8 mouse cellular contexts compared by ENCODE assay signal in the genomic region with DNA sequence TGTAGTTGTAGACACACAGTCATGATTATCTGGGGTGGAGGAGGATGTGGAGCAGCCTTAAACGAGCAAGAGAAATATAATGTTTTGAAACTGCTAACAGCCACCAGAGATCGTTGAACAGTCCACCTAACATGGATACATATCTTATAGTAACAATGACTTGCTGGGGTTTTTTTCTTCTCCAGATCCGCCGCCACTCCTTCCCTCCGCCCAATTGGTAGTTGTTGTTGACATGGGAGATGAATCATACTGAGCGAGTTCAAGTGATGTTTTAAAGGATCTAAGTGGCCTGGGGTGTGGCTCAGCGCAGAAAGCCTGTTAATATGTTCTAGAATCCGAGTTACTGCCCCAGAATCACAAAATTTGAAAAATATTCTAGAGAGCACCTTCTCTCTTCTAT. TPM values are rescaled to one million over a fixed set of nuclear protein-coding genes. Genes with fewer than 3 reads are reported as not detected.
A peak's percentile ranks its signal among the peaks of the same experiment; 100 is the strongest.
DNase-seq lines count a peak whose midpoint lies in the region; ATAC-seq and TF ChIP-seq lines count a peak whose summit lies in the region.

No protein-coding gene starts in this region.

- TF ChIP-seq POLR2A in spleen, adult 2 months (IDR thresholded peaks at IDR 0.05; ENCODE audit: low read depth, low read length): no peak
- TF ChIP-seq POLR2A in limb, embryonic 14.5 days (IDR thresholded peaks at IDR 0.05; ENCODE audit: borderline replicate concordance, extremely low read depth, insufficient read depth, insufficient read length): no peak

- TF ChIP-seq CTCF in spleen, adult 2 months (IDR thresholded peaks at IDR 0.05; ENCODE audit: extremely low read depth, insufficient read depth, insufficient read length, insufficient replicate concordance): no peak

- no peak for ATAC-seq in embryonic facial prominence, embryonic 15.5 days (ENCODE audit: insufficient number of reproducible peaks, low FRiP score, low TSS enrichment, low read depth)
- ATAC-seq in limb, embryonic 14.5 days (ENCODE audit: low FRiP score, low read depth): no peak
- ATAC-seq in neural tube, embryonic 13.5 days (ENCODE audit: low read depth): no peak
- no peak for ATAC-seq in megakaryocyte-erythroid progenitor cell, adult 5-6 weeks (replicated peaks; ENCODE audit: low FRiP score, low TSS enrichment, poor library complexity, severe bottlenecking)

- 21% methylated on average over 8 of the region's 8 CpGs for WGBS in spleen, adult 2 months
- 30% methylated on average over 8 of the region's 8 CpGs for WGBS in embryonic facial prominence, embryonic 15.5 days
- 34% methylated on average over 8 of the region's 8 CpGs for WGBS in limb, embryonic 14.5 days
- WGBS in neural tube, embryonic 13.5 days: 53% methylated on average over 8 of the region's 8 CpGs

- H3K27ac ChIP-seq in spleen, adult 2 months (ENCODE audit: insufficient read depth, low read length): peak overlapping the region; percentile 92; the same call in 1 of the 2 replicates
- peak overlapping the region; percentile 82 for H3K27ac ChIP-seq in embryonic facial prominence, embryonic 15.5 days (replicated peaks)
- H3K27ac ChIP-seq in limb, embryonic 14.5 days (replicated peaks; ENCODE audit: low read depth, low read length): peak overlapping the region; percentile 78
- peak overlapping the region; percentile 53; the same call in 1 of the 2 replicates for H3K27ac ChIP-seq in neural tube, embryonic 13.5 days (replicated peaks)

- no peaks in the 10 kb centered on the region for H3K9me3 ChIP-seq in embryonic facial prominence, embryonic 15.5 days (replicated peaks)
- H3K9me3 ChIP-seq in limb, embryonic 14.5 days (ENCODE audit: control insufficient read depth, low read length): no peaks in the 10 kb centered on the region
- H3K9me3 ChIP-seq in neural tube, embryonic 13.5 days: no peaks in the 10 kb centered on the region

- H3K4me3 ChIP-seq in spleen, adult 2 months (ENCODE audit: extremely low read depth, insufficient read depth, insufficient read length): peak overlapping the region; percentile 99
- peak overlapping the region; percentile 74 for H3K4me3 ChIP-seq in embryonic facial prominence, embryonic 15.5 days (replicated peaks)
- H3K4me3 ChIP-seq in limb, embryonic 14.5 days (replicated peaks; ENCODE audit: low read length): peak overlapping the region; percentile 70
- H3K4me3 ChIP-seq in neural tube, embryonic 13.5 days: peak overlapping the region; percentile 58

- peaks cover 18% of the 10 kb centered on the region; the same call in 1 of the 2 replicates for H3K4me1 ChIP-seq in spleen, adult 2 months (ENCODE audit: control insufficient read depth, insufficient read depth, insufficient read length)
- peaks cover 62% of the 10 kb centered on the region for H3K4me1 ChIP-seq in embryonic facial prominence, embryonic 15.5 days
- H3K4me1 ChIP-seq in limb, embryonic 14.5 days (ENCODE audit: control insufficient read depth, insufficient read depth, low read length): peaks cover 27% of the 10 kb centered on the region
- peaks cover 52% of the 10 kb centered on the region for H3K4me1 ChIP-seq in neural tube, embryonic 13.5 days (replicated peaks)

- DNase-seq in spleen, adult 2 months (ENCODE audit: low read depth in 1 of 2, low spot score in 2 of 2): no peak
- no peak for DNase-seq in spleen, postnatal 36 days (ENCODE audit: low spot score in 2 of 2)
- no peak for DNase-seq in limb, embryonic 14.5 days (ENCODE audit: low spot score)
- DNase-seq in cerebellum, postnatal 4 days (ENCODE audit: low spot score in 2 of 2): no peak
- no peak for DNase-seq in spleen, postnatal 10 days (ENCODE audit: low spot score in 2 of 2)

- H3K4me2 ChIP-seq in embryonic facial prominence, embryonic 15.5 days (replicated peaks): peak overlapping the region; percentile 71
- H3K4me2 ChIP-seq in limb, embryonic 14.5 days (replicated peaks; ENCODE audit: low read depth, low read length, severe bottlenecking): peak overlapping the region; percentile 88
- H3K4me2 ChIP-seq in neural tube, embryonic 13.5 days: peak overlapping the region; percentile 67

- H3K9ac ChIP-seq in embryonic facial prominence, embryonic 15.5 days: peak overlapping the region; percentile 73
- H3K9ac ChIP-seq in limb, embryonic 14.5 days (ENCODE audit: low read depth, low read length, severe bottlenecking): peak overlapping the region; percentile 76
- peak overlapping the region; percentile 71 for H3K9ac ChIP-seq in neural tube, embryonic 13.5 days

- H3K27me3 ChIP-seq in spleen, adult 2 months (ENCODE audit: control insufficient read depth, insufficient read depth, low read length): no peaks in the 10 kb centered on the region
- H3K27me3 ChIP-seq in embryonic facial prominence, embryonic 15.5 days: no peaks in the 10 kb centered on the region
- no peaks in the 10 kb centered on the region for H3K27me3 ChIP-seq in limb, embryonic 14.5 days (ENCODE audit: control insufficient read depth, insufficient read depth, low read length)
- no peaks in the 10 kb centered on the region for H3K27me3 ChIP-seq in neural tube, embryonic 13.5 days

- no peaks in the 10 kb centered on the region; the same call in 1 of the 2 replicates for H3K36me3 ChIP-seq in spleen, adult 2 months (ENCODE audit: control insufficient read depth, insufficient read depth, low read length)
- peaks cover 9% of the 10 kb centered on the region; the same call in 1 of the 2 replicates for H3K36me3 ChIP-seq in embryonic facial prominence, embryonic 15.5 days
- peaks cover 11% of the 10 kb centered on the region; the same call in 1 of the 2 replicates for H3K36me3 ChIP-seq in limb, embryonic 14.5 days (ENCODE audit: control insufficient read depth, insufficient read depth, low read length)
- no peaks in the 10 kb centered on the region for H3K36me3 ChIP-seq in neural tube, embryonic 13.5 days

RNA-seq across cellular contexts. Expression of a gene that starts 2.8 kb away (rescaled TPM):
- polyA plus RNA-seq in spleen, adult 2 months (2012; rRNA removed): 106 and 140 TPM in 2 replicates
- polyA plus RNA-seq in embryonic facial prominence, embryonic 15.5 days (2015; fragmentation: Nextera tagmentation; extraction: Ambion mirVana): 76.7 and 78.1 TPM in 2 replicates
- polyA plus RNA-seq in limb, embryonic 14.5 days (2012; rRNA removed): 96.5 and 147 TPM in 2 replicates
- 77.1 and 80.7 TPM in 2 replicates for polyA plus RNA-seq in limb, embryonic 14.5 days (2014; fragmentation: Nextera tagmentation; extraction: Ambion mirVana)
- polyA plus RNA-seq in neural tube, embryonic 13.5 days (2015; fragmentation: Nextera tagmentation; extraction: Ambion mirVana): 30.6 and 38.5 TPM in 2 replicates
- 73.1 and 92.3 TPM in 2 replicates for total RNA-seq in megakaryocyte-erythroid progenitor cell, adult 5-6 weeks (2014; fragmentation: Nextera tagmentation)
- total RNA-seq in megakaryocyte-erythroid progenitor cell, adult 5-6 weeks (2017): 32.3 and 80.9 TPM in 2 replicates
